Mouse (Mus musculus): Measurements from ENCODE around the gene Dusp28.

- no peak for TF ChIP-seq POLR2A (IDR thresholded peaks at IDR 0.05; ENCODE audit: low read depth, low read length)
- peak; percentile 88 for TF ChIP-seq CTCF (conservative IDR thresholded peaks at IDR 0.05; ENCODE audit: insufficient read depth, insufficient read length, low read depth, low read length)
Observed at GRCm38 (mm10) chr1:92895089-92895488, 11.7 kb upstream of the Dusp28 start.
